Mouse (Mus musculus) cerebellum, postnatal 25 days (tissue): Measurements from ENCODE around the gene Msi1.

ENCODE experiments used
- DNase-seq, 2 experiments: peaks; one replicate each; pipeline ENCODE4 v3.0.0; 2021; ENCODE audit warnings: mixed read lengths in 2 of 2

Msi1 gene

DNA sequence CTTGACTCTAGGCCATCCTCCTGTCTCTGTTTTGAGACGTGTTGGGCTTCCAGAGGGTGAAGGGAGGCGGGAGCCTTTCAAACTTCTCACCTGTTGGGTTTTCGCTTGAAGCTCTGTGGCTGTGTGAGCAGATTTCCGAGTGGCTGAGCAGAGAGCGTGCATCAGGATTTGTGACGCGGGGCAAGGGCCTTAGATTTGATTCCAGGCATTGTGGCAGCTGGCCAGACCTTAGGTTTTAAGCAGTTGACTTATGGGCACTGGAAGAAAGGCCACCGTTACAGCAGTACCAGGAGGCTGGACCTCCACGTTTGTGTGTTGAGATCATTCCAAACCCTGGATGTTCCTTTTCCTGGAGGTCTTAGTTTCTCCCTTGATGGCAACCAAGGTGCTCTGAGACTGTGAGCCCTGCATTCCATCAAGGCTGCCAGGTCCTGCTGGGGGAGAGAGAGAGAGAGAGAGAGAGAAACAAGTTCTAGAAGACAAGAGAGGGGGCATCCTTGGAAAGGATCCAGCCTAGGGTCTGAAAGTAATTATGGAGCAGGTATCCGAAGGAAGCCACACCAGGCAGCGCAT is 5.0 kb downstream of the Msi1 start:
- DNase-seq = no peak

DNA sequence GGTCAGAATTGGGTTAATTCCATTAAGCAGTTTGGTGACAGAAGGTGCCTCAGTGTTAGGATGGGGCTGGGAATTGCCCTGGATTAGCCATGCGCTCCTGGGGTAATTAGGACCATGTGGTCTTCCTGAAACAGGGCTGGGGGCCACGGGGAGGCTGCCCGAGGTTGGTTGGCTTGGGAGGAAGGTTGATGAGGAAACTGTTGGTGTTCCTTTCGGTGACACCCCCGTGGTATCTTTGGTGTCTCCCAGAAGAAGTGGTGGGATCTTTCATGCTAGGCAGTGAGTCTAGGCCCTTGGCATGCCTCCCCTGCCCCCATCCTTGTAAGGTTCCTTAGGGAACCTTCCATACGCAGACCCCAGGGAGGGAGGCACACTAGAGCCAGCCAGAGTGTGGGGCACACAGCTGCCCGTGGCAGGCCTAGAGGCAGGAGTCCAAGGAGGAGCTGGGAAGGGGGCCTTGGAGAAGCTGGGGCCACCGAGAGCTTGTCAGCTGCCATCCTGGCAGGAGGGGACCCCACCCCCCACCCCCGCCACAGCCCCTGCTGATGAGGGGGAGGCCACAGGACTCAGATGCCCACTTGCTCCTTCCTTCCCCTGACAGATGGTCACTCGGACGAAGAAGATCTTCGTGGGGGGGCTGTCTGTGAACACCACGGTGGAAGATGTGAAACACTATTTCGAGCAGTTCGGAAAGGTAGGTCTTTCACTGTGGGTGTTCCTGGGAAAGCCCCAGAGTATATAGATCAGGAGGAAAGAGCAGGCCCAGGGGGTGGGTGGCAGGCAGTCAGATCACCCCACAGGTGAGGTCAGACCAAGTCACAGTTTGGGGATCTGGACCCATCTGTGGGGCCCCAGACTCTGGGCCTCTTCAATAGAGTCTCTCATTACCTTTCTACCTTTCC is 5.7 kb downstream of the Msi1 start:
- no peak for DNase-seq

DNA sequence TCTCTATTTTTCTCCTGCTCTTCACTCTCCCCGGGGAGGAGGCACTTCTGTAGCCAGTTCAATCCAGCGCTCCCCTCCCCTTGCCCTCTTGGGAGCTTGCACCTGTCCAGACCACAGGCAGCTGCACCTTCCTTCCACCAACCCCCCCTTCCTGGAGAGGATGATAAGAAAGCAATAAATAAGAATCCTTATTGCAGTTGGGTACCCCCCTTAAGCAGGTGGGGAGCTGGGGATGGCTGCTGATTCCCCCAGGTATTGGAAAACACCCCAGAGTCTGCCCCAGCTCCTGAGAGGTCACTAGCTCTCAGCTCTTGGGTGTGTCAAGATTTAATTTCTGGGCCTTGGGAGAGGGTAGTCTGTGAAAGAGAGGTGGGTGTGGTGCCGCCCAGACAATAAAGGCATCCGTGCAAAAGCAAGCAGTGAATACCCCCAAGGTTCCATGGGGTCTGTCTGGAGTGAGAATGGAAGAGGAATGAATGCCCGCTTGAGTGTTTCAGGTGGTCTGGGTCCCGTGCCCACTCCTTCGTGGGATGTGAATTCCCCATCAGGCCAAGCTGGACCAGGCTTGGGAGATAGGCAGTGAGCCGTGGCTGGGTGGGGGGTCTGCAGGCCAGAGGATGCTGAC is 6.5 kb downstream of the Msi1 start:
- no peak for DNase-seq

DNA sequence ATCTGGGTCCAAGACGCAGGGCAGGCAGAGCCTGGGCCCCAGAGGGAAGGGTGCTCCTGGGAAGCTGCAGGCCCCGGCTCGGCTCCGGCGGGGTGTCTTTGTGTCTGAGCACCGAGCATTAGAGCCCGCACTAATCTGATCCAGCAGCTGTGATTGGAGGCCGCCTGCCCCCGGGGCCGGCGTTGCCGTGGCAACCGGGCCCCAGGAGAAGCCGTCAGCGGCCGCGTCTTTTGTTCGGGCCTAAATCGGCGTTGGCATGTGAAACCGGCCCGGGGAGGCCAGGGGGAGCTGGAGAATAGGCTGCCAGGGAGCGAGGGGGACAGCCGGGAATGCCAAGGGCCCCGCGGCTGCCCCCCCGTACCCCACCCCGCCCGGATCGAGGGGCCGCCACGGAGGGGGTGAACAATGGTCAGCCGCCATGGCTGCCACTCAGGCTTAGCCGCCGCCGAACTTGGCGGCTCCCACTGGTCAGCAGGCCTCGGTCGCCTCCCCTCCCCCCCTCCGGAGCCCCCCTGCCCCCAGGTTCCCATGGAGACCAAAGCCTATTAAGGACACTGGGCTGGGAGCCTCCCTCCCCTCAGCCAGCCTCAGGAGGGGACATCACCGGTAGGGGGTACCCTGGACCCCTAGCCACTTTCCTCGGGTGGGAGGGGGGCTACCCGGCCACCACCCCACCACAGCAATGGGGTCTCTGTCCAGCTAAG is 7.2 kb downstream of the Msi1 start:
- peak; percentile 77 to 83 for DNase-seq

DNA sequence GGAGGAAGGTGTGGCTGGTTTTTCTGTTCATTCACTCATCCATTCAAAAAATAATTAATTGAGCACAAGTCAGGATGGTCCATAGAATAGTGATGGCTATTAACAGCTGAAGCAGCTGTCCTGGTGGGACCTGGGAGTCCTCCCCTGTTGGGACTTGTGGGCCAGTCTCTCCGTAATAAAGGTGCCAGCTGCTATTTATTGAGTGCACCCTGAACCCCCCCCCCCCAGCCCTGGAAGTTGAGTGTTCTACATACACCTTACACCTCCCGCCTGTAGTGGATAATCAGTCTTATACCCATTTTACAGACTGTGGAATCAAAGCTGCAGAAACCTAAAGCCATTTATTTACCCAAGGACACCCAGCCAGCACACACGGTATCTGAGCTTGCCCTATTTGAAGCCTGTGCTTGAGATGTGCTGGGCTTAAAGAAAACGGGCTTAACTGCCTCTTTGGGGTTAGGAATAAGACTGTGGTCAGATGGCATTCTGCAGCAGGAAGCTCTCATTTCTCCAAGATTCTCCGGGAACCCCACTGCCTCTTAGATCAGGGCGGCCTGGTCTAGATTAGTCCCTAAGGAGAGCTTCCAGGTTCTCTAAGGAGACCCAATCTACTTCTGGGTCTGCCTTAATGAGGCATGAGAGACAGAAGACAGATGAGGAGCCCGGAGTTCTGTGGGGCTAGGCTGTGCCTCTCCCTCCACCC is 8.0 kb downstream of the Msi1 start:
- no peak for DNase-seq

DNA sequence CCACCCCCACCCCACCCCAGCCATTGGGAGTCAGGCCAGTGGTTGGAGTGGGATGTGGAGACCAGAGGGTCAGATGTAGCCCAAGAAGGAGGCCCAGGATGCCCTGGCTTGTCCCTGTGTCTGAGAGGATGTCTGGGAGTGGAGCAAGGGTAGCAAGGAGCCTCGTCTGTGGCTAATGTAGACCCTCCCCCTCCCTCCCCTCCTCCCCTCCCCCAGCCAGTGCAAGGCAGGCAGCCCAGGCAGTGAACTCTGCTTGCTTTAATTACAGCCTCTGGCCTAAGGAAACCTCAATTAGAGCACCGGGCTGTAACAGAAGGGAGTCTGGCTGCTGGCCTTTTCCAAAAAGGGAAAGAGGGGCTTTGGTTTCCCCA is 8.5 kb downstream of the Msi1 start:
- DNase-seq = no peak

DNA sequence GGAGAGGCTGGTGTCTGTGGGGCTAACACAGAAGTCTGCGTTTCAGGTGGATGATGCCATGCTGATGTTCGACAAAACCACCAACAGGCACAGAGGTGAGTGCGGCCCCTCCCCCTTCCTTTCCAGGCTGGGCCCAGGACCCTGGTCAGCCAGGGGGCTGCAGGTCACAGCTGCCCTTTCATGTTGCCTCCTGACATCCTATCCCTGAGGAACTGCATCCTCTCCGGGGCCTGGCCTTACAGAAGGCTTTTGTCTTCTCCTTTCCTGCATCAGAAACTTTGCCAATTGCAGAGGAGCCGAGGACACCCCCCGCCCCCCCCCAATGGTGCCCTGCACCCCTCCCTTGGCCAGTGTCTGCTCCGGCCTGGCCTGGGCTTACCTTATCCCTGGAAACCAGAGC is 9.3 kb downstream of the Msi1 start:
- no peak for DNase-seq

DNA sequence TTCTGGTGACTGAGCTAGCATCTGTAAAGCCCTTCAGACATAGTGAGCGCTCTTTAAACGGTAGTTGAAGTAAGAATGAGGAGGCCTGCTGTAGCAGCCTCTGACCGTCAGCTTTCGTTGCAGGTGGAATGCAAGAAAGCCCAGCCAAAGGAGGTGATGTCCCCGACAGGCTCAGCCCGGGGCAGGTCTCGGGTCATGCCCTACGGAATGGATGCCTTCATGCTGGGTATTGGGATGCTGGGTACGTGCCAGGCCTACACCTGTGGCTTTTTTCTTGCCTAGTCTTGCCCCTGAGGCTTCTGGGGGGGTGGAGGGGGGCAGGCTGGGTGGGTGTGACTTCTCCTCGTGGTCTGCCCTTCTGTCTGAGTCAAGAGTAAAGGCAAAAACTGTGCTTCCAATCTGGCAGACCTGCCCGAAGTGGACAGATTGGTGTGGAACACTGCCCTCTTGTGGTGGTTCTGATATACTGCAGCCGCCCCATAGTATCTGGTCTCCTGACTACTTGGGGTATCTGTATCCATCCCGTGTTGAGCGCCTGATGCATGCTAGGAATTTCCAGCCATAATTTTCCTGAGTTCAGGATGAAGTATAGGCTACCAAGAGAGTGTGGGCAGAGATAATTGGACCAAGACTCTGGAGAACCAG is 11.9 kb downstream of the Msi1 start:
- DNase-seq = peak; percentile 84 to 88

DNA sequence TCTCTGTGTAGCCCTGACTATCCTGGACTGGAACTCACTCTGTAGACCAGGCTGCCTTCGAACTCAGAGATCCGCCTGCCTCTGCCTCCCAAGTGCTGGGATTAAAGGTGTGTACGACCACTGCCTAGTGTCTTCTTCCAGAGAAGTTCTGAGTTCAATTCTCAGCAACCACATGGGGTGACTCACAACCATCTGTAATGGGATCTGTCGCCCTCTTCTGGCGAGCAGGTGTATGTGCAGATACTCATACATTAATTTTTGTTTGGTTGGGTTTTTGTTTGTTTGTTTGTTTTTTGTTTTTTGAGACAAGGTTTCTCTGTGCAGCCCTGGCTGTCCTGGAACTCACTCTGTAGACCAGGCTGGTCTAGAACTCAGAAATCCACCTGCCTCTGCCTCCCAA is 13.3 kb downstream of the Msi1 start:
- peak in 1 of 2 experiments; percentile 41 for DNase-seq

DNA sequence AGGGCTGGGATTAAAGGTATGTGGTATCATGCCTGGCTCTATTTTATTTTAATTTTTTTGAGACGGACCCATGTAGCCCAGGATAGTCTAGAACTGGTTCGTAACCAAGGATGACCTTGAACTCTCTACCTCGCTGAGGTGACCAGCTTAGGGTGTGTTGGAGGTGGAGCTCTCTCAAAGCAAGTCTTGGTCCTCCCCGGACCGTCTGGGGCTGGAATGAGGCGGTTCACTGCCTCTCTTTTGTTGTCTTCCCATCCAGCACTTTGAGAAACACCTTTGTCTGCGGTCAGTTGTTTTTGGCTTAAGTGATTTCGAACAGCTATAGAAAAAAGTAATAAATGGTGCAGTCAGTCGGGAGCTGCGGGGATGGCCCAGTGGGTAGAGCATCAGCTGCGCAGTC is 14.7 kb downstream of the Msi1 start:
- no peak for DNase-seq

DNA sequence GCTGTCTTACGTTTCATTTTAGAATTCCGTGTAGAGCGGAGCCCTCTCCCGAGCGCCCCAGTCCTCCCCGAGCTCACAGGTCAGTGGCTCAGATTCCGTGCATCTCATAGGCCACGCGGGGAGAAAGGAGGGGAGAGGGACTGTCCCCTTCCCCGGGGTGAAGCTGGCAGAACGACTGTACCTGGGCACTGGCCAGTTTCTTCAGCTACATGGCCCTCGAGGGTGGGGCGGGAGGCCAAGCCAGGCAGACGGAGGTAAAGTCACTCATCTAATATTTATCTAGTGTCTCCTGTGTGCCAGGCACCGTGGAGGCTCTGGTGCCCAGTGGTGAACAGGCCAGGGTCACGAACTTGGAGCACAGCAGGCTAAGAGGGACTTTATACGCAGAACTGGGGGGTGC is 17.7 kb downstream of the Msi1 start:
- no peak for DNase-seq

DNA sequence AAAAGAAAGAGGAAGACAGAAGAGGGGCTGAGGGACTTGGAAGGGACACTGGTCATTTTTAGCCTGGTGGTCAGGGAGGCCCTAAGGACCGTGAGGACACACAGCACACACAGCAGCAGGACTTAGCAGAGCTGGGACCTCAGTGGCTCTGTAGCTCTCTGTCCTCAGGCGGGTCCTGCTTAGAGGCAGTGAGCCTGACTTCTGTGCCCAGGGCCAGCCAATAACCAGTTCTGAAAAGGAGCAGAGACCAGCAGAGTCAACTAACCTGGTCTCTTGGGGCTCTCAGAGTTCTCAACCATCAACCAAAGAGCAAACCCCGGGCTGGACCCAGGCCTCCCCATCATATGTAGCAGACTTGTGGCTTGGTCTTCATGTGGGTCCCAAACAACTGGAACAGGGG is 19.8 kb downstream of the Msi1 start:
- DNase-seq = no peak

DNA sequence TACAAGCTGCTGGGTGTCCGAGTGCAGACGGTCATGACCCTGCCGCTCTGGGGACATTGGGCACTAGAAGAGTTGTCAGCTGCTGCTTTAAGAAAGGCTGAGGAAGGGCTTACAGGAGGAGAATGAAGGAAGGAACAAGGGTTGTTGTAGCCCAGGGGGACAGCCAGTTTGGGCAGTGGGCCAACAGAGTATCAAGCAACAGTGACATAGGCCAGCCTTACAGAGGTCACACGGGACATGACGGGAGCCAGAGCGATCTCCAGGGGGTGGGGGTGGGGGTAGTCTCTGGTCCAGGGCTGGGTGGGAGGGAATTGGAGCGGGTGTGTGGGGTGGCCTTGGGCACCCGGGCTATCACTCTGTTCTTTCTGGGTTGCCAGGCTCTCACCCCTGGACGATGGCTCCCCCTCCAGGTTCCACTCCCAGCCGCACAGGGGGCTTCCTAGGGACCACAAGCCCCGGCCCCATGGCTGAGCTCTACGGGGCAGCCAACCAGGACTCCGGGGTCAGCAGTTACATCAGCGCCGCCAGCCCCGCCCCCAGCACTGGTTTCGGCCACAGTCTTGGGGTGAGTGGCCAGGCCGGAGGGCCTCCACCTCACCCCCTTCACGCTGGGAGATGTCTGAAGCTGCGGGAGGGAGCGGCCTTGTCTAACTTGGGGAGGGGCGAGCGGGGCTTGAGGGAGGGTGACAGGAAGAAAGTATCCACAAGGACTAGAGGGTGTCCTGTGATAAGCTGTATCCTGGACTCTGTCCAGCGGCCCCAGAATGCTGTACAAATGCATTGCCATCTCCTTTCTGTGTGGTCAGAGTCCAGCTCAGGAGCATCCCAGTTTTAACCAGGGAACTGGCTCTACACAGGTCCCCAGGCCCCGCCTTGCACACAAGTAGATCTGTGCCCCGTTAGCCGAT is 21.3 kb downstream of the Msi1 start:
- DNase-seq = no peak

DNA sequence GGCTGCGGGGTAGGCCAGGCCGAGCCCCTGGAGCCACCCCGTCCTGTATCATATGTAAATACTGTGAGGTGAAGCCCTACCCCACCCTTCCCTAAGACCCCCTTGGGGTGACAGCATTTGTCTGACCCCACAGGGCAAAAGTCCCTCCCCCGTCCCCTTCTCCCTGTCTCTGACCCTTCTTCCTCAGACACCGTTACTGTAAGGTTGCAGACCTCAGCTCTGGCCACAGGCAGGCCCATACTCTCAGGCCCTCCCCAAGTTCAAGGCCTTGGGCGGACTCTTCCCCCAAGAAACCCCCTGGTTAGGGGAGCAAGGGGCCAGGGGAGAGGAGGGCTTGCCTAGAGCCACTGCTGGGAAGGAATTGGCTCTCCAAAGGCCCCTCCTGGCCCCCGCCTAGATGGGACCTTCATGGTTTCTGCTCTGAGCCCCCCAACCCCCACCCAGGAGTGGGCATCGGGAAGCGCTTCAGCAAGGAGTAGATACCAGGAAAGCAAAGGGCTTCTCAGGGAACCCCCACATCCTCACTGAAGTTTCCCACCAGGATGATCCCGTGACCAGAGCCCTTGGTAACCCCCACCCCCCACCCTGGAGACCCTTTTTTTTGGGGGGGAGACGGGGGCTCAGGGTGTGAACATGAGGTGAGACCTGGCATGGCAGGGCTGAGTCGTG is 25.2 kb downstream of the Msi1 start:
- DNase-seq = no peak

DNA sequence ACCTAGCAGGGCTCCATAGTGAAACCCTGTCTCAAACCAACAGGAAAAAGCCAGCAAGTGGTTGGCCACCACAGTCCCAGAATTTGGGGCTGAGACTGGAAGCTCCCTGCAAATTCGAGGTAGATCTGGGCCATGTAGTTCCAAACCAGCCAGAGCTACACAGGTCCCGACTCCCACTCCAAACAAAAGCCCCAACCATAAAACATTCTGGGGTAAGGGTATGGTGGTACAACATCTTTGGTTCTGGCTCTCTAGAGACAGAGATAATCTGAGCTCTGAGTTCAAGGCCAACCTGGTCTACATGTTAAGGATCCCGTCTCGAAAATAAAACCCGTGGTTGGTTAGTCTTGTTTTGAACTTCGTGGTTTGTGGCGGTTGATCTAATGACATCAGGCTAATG is 26.4 kb downstream of the Msi1 start:
- DNase-seq = no peak

DNA sequence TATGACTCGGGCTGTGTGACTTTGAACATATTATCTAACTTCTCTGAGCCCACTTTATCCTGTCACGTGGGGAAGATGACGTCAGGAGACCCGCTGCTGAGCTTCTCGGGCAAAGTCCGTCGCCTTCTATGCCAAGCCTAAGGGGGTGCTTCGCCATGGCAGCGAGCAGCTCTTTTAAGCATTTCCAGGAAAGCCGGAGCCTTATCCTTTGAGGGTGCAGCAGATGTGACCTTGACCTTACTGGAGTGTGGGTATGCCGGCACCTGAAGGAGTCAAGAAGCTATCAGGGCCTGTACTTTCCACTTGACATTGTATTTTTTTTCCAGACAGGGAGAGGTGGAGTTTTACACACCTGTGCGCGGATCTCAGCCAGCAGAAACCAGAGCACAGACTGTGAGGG is 29.5 kb downstream of the Msi1 start:
- DNase-seq = no peak

DNA sequence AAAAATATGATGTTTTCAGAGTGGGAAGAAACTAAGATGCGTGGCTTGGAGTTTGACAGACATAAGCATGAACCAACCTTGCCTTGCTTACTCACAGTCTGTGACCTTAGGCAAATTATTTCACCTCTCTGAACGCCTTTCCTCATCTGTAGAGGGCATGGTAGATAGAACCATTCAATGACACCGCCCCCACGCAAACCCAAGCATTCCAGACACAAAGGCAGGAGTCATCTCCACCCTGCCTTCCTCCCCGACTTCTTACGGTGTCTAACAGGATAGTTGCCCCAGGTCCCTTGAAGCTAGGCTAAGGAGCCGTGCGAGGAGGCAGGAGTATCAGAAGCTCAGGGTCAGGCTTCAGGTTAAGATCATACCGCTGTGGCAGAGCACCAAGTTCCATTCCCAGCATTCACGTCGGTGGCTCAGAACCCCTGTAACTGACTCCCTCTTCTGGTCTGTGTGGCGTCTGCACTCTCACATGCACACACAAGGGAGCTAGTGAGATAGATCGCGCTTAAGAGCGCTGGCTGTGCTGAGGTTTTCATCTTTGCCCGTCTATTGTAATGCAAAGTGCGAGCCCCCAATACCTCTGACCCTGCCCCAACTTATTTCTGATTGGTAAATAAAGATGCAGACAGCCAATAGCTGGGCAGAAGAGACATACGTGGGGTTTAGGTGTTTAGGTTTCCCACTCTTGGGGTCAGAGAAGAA is 35.2 kb downstream of the Msi1 start:
- no peak for DNase-seq

DNA sequence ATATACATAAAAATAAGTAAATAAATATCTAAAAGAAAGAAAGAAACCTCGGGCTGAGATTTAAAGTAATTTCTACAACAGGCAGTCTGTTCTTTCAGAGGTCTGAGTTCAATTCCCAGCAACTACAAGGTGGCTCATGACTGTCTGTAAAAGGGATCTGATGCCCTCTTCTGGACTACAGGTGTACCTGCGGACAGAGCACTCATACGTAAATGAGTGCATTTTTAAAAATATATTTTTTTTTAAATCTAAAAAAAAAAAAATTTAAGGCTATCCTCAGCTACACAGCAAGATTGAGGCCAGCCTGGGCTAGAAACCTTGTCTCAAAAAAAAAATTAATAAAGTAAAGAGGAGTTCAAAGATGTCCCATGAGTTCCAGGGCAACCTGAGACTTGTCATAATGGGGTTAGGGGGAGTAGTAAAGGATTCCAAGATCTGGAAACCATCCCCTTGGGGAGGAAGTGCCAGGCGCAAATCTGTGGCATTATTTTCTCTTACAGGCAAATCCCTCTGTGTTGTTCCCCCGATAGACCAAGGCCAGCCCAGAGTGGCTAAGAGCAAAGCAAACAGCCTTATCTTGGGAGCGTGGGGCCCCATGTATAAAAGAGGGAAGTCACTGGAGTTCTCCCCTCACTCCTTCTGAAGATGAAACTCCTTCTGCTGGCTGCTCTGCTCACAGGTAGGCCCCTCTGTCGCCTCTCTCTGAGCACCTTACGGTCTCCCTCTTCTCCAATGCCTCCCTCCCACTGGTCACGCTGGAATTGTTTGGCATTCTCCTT is 36.4 kb downstream of the Msi1 start, which contains the start of gene Pla2g1b:
Gene Pla2g1b (plus strand): TSS at position 621 of the 779 bp plus-strand sequence.
- no peak for DNase-seq

DNA sequence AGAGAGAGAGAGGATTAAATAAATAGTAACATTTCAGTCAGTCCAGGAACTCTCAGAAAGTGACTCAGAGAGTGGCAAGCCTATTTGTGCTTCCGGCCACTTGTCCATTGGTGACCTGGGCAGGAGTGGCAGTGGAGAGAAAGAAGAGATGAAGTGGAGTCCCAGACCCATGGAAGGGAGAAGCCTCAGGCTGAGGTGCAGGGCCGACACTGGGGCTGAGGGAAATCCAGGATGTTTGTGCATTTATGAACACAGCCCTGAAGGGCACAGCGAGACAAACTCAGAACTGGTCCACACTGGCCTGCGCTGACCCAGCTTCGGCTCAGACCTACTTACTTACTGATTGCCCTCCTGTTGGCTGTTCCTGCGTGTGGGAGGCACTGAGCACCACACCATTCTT is 40.4 kb downstream of the Msi1 start:
- DNase-seq = no peak
